Mouse (Mus musculus) brain, embryonic 14.5 days (tissue): ENCODE measurements around the gene Scgb1b20. TPM values are rescaled to one million over a fixed set of nuclear protein-coding genes. Genes with fewer than 3 reads are reported as not detected.
"Not testable (repeated sequence)": the region's sequence is repeated elsewhere in the genome, so short reads cannot be mapped to it uniquely, and the experiment has no call there.

ENCODE experiments used
- DNase-seq: peaks from one replicate; pipeline ENCODE4 v3.0.0-alpha.2; 2011; ENCODE audit warnings: low read depth
- CTCF ChIP-seq: fragments of 200-500 bp; IDR thresholded peaks from 2 replicates; pipeline ENCODE4 v1.5.1; 2012; ENCODE audit warnings: inconsistent platforms, mild to moderate bottlenecking, moderate library complexity, borderline replicate concordance; ENCODE audit not compliant: insufficient read depth, insufficient read length; ENCODE audit errors: extremely low read depth
- POLR2A ChIP-seq: fragments of 200-500 bp; IDR thresholded peaks from 2 replicates; pipeline ENCODE4 v1.6.1; 2012; ENCODE audit warnings: mild to moderate bottlenecking, inconsistent platforms, borderline replicate concordance; ENCODE audit not compliant: poor library complexity, insufficient read depth, insufficient read length, severe bottlenecking; ENCODE audit errors: extremely low read depth
- polyA plus RNA-seq: library from polyadenylated mRNA; depleted of rRNA; stranded (reverse); fragments of >200 nt; gene quantifications from 2 replicates; pipeline ENCODE4 v1.2.3, GENCODE M21; 2012; rRNA removed

Scgb1b20 gene
- not detected in 2 replicates for polyA plus RNA-seq

- DNase-seq = not testable (repeated sequence)
These were observed at the start of gene Scgb1b20 for GRCm38 (mm10) chr7:33372934-33373333. Scgb1b20 (plus strand) TSS chr7:33373234.

- DNase-seq = not testable (repeated sequence)
These were observed 6.8 kb upstream of the Scgb1b20 start, which contains the start of gene Scgb2b20 for GRCm38 (mm10) chr7:33366222-33366621. Scgb2b20 (minus strand) TSS chr7:33366322.

GRCm38 (mm10) chr7:33399749-33400148, 26.7 kb downstream of the Scgb1b20 start:
- DNase-seq = not testable (repeated sequence)

GRCm38 (mm10) chr7:33401650-33402049, 28.6 kb downstream of the Scgb1b20 start:
- no peak for DNase-seq
- no peak for TF ChIP-seq CTCF
- TF ChIP-seq POLR2A = no peak

GRCm38 (mm10) chr7:33409681-33410080, 36.6 kb downstream of the Scgb1b20 start:
- DNase-seq = not testable (repeated sequence)

Other genes with a start within 250 kb of the Scgb1b20 start
- gene Scgb2b18, start 199.4 kb upstream of the Scgb1b20 start, polyA plus RNA-seq = not detected in 2 replicates
- gene Scgb1b18, start 187.7 kb upstream of the Scgb1b20 start, polyA plus RNA-seq = not detected in 2 replicates
- gene Scgb2b19, start 92.9 kb upstream of the Scgb1b20 start, polyA plus RNA-seq = not detected in 2 replicates
- not detected in 2 replicates for gene Scgb1b19, start 85.9 kb upstream of the Scgb1b20 start, polyA plus RNA-seq
- gene Scgb2b20, start 6.9 kb upstream of the Scgb1b20 start, polyA plus RNA-seq = not detected in 2 replicates
- not detected in 2 replicates for gene Scgb2b21, start 147.2 kb downstream of the Scgb1b20 start, polyA plus RNA-seq